Mouse (Mus musculus): ENCODE data around the gene Hemk1.

- no peak for TF ChIP-seq ZNF384 (IDR thresholded peaks at IDR 0.05; ENCODE audit: low read depth, low read length)
- TF ChIP-seq CHD2 (IDR thresholded peaks at IDR 0.05; ENCODE audit: low read depth, low read length), result no peak
- no peak for TF ChIP-seq ZC3H11A (IDR thresholded peaks at IDR 0.05; ENCODE audit: borderline replicate concordance, low read depth, low read length)
- TF ChIP-seq MAFK (IDR thresholded peaks at IDR 0.05; ENCODE audit: insufficient read depth, low read depth, low read length), result no peak
These were observed 4.5 kb downstream of the Hemk1 start for GRCm38 (mm10) chr9:107333686-107334085.

Measured in ES-E14 (cell line).